Mouse (Mus musculus) forebrain, embryonic 14.5 days (tissue): ENCODE data around the gene Gm49601. TPM values are rescaled to one million over a fixed set of nuclear protein-coding genes. Genes with fewer than 3 reads are reported as not detected.
A peak's percentile ranks its signal among the peaks of the same experiment; 100 is the strongest.

Experiments
- ATAC-seq: fragments of 200-750 bp; cut with Nextera tagmentation; 2 replicates; pipeline ENCODE4 v1.8.0; 2017; ENCODE audit warnings: mild to moderate bottlenecking, moderate library complexity
- DNase-seq: peaks from one replicate; pipeline ENCODE4 v3.0.0-alpha.2; 2015; ENCODE audit warnings: low spot score
- H3K27ac ChIP-seq: fragments of 300-500 bp; sonication (generic); 2 replicates; pipeline ENCODE4 v1.5.1; 2014; ENCODE audit warnings: low read depth, mild to moderate bottlenecking, control low read depth, low read length, moderate library complexity
- H3K27me3 ChIP-seq: fragments of 300-500 bp; sonication (generic); replicated peaks from 2 replicates; pipeline ENCODE4 v1.6.1; 2014; ENCODE audit warnings: low read length, control low read depth, mixed read lengths; ENCODE audit not compliant: control insufficient read depth, insufficient read depth
- H3K36me3 ChIP-seq: fragments of 300-500 bp; sonication (generic); 2 replicates; pipeline ENCODE4 v1.6.1; 2014; ENCODE audit warnings: low read length, control low read depth; ENCODE audit not compliant: control insufficient read depth, insufficient read depth
- H3K4me1 ChIP-seq: fragments of 300-500 bp; sonication (generic); 2 replicates; pipeline ENCODE4 v1.6.1; 2014; ENCODE audit warnings: antibody characterized with exemption, low read length, control low read depth; ENCODE audit not compliant: control insufficient read depth, insufficient read depth
- H3K4me2 ChIP-seq: fragments of 300-500 bp; sonication (generic); 2 replicates; pipeline ENCODE4 v1.6.1; 2014; ENCODE audit warnings: mild to moderate bottlenecking, control low read depth, low read length
- H3K4me3 ChIP-seq: fragments of 300-500 bp; sonication (generic); 2 replicates; pipeline ENCODE4 v1.5.1; 2014; ENCODE audit warnings: low read depth, low read length, control low read depth
- H3K9ac ChIP-seq: fragments of 300-500 bp; sonication (generic); 2 replicates; pipeline ENCODE4 v1.6.1; 2014; ENCODE audit warnings: mild to moderate bottlenecking, low read length, control low read depth, moderate library complexity
- H3K9me3 ChIP-seq: fragments of 300-500 bp; sonication (generic); replicated peaks from 2 replicates; pipeline ENCODE4 v1.6.1; 2016; ENCODE audit warnings: low read length, control low read depth, mixed read lengths; ENCODE audit not compliant: control insufficient read depth
- WGBS: fragments of 180-500 bp; shearing (Covaris S2); extraction: QIAGEN DNeasy Blood & Tissue Kit; methylation state at CpG from one replicate; pipeline ENCODE4 v1.1.7; 2014; 5-methylcytosine and 5-hydroxymethylcytosine counted together
- polyA plus RNA-seq: library from polyadenylated mRNA; unstranded; fragments of >200 nt; fragmentation: Nextera tagmentation; extraction: Ambion mirVana; gene quantifications from 2 replicates; pipeline ENCODE4 v1.2.1, GENCODE M21; 2014

Gm49601 gene
- polyA plus RNA-seq, 1 experiment from 2014 or later: 5.7 TPM

DNA sequence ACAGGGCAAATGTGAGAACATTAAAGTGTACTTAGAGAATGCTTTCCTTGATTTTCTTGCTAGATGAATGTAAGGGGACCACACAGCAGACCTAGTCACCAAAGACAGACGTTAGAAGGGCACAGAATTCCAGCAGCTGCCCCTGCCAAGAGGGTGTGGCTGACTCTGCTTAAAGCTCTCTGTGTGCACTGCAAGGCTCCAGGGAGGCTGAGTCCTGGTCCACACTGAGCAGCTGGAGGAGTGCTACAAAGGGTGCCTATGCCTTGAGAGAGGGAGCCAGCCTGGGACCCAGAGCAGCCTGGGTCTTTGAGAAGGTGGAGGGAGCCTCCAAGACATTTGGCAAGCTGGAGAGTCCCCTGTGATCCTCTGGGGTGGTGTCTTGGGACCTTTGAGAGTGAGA is 7.1 kb upstream of the Gm49601 start:
- ATAC-seq (no peak), DNase-seq (no peak)
- Histone ChIP-seq H3K4me2 (no peak overlapping the region), H3K27me3 (no peaks in the 10 kb centered on the region), H3K36me3 (no peaks in the 10 kb centered on the region), H3K9me3 (no peaks in the 10 kb centered on the region), H3K9ac (no peak overlapping the region), H3K4me3 (no peak overlapping the region), H3K4me1 (peaks cover 6% of the 10 kb centered on the region), H3K27ac (no peak overlapping the region)
- WGBS: 13% methylated on average over 1 of the region's 1 CpGs

DNA sequence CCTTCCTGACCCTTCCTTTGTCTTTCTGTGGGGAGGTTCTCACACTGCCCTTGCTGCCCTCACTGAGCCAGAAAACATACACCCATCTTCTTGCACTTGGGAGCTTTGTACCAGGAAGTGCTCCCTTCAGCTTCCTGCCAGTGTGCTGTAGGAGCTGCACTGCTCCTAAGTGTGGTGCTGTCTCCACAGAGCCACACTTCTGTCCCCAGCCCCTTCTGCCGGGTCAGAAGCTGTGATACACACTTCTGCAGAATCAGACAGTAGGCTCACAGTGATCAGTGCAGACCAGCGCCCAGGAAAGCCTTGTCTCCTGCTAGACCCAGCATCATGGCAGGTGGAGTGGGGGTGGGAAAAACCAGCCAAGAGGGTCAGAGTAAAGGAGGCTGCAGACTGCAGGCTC is 6.6 kb upstream of the Gm49601 start:
- Histone ChIP-seq H3K4me1 (peaks cover 10% of the 10 kb centered on the region), H3K9ac (no peak overlapping the region), H3K4me2 (no peak overlapping the region), H3K9me3 (no peaks in the 10 kb centered on the region), H3K27me3 (no peaks in the 10 kb centered on the region), H3K27ac (no peak overlapping the region), H3K4me3 (no peak overlapping the region), H3K36me3 (no peaks in the 10 kb centered on the region)
- ATAC-seq (no peak), DNase-seq (no peak)
- WGBS: 64% methylated on average over 2 of the region's 2 CpGs

DNA sequence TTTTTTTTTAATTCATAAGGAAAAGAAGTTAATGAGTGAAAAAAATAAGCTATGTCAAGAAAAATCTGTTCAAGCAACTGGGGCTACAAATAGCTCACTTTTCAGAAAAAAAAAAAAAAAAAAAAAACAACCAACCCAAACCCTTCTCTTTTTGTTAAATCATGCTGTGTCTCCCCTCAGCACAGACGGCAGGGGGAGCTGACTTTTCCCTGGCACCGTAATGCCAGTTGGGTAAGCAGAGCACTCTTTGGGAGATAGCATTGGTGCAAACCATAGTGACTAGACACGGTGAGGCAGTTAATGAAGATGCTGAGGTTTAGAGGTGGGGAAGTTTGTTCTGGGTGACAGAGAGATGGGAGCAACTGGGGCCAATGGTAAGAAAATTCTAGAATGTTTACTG is 5.8 kb upstream of the Gm49601 start:
- Histone ChIP-seq H3K9ac (no peak overlapping the region), H3K27me3 (0 out of 2 replicates have a peak, but pooled peaks cover 3% of the 10 kb centered on the region), H3K9me3 (no peaks in the 10 kb centered on the region), H3K4me2 (no peak overlapping the region), H3K4me1 (peaks cover 17% of the 10 kb centered on the region), H3K27ac (no peak overlapping the region), H3K4me3 (no peak overlapping the region), H3K36me3 (no peaks in the 10 kb centered on the region)
- WGBS: 67% methylated on average over 3 of the region's 3 CpGs
- no peak for DNase-seq
- ATAC-seq: no peak

DNA sequence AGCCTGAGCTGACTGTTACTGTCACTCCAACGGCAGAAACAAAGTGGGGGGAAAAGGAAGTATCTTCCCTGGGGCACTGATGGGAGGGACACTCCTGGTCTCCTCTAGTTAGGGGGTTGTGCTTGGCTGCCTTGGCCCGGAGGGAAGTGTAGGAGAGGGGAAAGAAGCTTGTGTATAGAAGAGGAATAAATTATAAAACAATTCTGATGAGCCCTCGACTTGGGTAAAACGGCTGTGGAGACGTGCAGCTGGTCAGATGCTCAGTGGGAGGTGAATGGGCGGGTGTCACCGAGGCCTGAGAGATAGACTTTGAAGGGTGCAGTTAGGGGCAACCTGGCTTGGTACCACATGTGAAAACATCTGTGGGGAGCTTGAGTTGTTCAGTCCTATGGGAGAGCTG is 4.9 kb upstream of the Gm49601 start:
- 64% methylated on average over 7 of the region's 7 CpGs for WGBS
- DNase-seq: no peak
- Histone ChIP-seq H3K9ac (no peak overlapping the region), H3K4me3 (no peak overlapping the region), H3K4me1 (peaks cover 23% of the 10 kb centered on the region), H3K27ac (no peak overlapping the region), H3K9me3 (no peaks in the 10 kb centered on the region), H3K27me3 (0 out of 2 replicates have a peak, but pooled peaks cover 9% of the 10 kb centered on the region), H3K4me2 (no peak overlapping the region), H3K36me3 (no peaks in the 10 kb centered on the region)
- no peak for ATAC-seq

DNA sequence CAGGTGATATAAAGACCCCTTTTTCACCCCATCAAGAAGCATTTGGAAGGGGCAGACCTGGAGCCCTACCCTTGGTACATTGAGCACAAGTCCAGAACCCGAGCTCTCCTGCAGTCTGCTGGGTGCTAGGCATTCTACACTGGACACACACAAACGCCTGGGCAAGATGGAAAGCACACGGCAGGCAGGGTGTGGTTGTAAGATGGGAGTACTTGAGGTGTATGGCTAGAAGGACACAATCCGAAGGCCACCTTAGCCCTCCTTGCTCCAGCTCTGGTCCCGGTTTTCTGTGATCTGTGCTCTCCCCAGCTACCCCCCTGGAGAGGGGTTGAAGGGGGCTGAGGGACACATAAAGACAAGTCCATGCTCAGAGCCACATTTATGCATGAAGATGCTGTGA is 4.1 kb upstream of the Gm49601 start:
- Histone ChIP-seq H3K9ac (peak overlapping the region; percentile 98), H3K4me2 (peak overlapping the region; percentile 79), H3K4me1 (peaks cover 28% of the 10 kb centered on the region), H3K27me3 (peaks cover 17% of the 10 kb centered on the region), H3K36me3 (peaks cover 3% of the 10 kb centered on the region), H3K27ac (no peak overlapping the region), H3K4me3 (peak overlapping the region; percentile 84), H3K9me3 (no peaks in the 10 kb centered on the region)
- WGBS: 60% methylated on average over 5 of the region's 5 CpGs
- ATAC-seq: peak; percentile 4; the same call in 1 of the 2 replicates
- DNase-seq: no peak

DNA sequence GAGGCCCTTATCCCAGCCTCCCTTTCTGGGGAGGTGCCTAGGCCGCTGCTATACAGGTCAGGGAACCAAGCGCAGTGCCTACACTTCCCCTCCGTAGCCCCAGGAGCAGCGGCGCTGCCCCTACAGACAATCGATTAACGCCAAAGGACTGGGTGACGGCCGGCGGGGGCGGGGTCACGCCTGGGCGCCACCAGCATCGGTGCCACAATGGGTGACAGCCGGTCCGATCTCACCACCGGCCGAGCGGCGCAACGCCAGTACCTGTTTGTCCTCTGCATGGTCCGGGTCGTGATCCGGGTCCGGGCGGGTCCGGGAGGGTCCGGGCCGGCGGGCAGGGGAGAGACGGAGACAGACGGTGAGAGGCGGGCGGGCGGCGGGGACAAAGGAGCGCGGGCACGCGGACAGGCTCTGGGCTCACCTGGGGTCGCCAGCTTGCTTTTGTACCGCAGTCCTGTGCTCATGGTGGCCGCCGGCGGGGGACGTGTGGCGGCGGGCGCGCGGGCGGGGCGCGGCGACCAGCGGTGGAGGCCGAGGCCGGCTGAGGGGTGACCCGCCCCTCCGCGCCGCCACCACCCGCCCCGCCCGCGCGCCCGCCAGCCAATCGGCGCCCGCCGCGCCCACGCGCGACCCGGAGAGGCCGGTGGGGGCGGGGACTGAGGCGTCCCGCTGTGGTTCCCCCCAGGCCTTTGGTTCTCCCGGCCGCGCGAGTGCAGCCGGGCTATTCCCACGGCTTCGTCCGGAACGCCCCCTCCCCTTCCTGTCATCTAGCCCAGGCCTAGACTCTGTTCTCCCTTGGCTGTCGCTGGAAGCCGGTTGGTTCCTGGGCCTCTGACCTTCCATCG is 3.4 kb upstream of the Gm49601 start, which contains the start of gene Sept5:
TSS of gene Sept5 (minus strand) at position 565 of the 842 bp plus-strand sequence.
- peaks cover 10% of the 10 kb centered on the region for H3K36me3 ChIP-seq
- peak within 1 kb of the TSS; percentile 98 for H3K9ac ChIP-seq
- peaks cover 24% of the 10 kb centered on the region for H3K27me3 ChIP-seq
- under 1% methylated on average over 74 of the region's 93 CpGs for WGBS
- H3K4me1 ChIP-seq: peaks cover 28% of the 10 kb centered on the region
- H3K4me3 ChIP-seq: peak within 1 kb of the TSS; percentile 84
- no peaks in the 10 kb centered on the region for H3K9me3 ChIP-seq
- peak within 1 kb of the TSS; percentile 76 for H3K27ac ChIP-seq
- H3K4me2 ChIP-seq: peak within 1 kb of the TSS; percentile 79
- DNase-seq (peak; percentile 68), ATAC-seq (peak; percentile 63)

DNA sequence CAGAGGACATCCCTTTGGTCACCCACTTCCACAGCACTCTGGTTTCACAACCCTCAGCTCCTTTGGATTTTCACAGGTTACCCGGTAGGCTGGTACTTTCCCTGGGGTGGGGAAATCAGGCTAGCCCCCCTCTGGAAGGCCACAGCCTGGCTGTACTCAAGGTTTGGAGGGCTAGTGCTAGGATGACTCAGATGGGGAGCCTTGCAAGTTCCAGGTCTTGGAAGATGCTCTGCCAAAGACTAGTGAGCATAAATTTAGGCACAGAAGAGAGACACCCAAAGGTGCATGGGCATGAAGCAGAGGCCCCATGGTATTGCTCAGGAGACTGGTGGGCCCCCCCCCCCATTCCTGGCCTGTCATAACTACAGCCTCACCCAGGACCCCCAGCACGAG is 2.7 kb upstream of the Gm49601 start:
- WGBS: 20% methylated on average over 2 of the region's 2 CpGs
- ATAC-seq (no peak; the same call in none of the 2 replicates), DNase-seq (no peak)
- Histone ChIP-seq H3K9ac (peak overlapping the region; percentile 98), H3K4me1 (peaks cover 28% of the 10 kb centered on the region), H3K4me2 (peak overlapping the region; percentile 79), H3K36me3 (peaks cover 16% of the 10 kb centered on the region), H3K9me3 (no peaks in the 10 kb centered on the region), H3K4me3 (peak overlapping the region; percentile 84), H3K27ac (peak overlapping the region; percentile 76), H3K27me3 (peaks cover 31% of the 10 kb centered on the region)

DNA sequence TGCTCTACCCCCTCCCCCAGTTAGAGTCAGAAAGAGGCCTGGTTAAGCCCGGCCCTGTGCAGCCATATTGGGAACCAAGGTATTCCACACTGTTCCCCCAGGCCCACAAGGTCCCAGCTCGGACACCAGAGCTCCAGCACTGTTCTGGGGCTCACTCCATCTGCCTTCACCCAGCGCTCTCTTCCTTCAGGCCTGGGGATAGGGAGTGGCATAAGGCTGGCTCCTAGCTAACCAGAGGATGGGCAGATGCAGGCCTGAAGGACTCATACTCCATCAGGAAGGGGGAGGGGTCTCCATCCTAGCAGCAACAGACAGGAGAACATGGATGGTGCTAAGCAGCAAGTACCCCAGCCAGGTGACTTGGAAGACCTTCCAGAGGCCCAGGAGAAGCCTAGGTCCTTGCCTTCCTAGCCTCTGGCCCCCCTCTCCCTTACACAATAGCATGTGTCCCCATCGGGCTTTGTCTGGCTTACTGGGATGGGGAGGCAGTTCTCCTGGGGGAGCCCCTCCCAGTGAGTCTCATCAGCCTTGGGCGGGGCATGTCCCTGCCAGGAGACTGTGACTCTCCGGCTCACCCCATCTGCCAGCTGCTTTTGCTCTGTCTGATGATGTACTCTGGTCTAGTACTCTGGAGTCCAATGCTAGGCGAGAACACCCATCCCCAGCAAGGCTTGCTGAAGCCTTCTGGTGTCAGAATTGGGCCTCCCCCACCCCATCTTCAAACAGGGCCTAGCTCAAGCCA is 2.1 kb upstream of the Gm49601 start:
- ATAC-seq: 0 out of 2 replicates have a peak, but pooled peaks have one; percentile 7
- 59% methylated on average over 7 of the region's 7 CpGs for WGBS
- DNase-seq: no peak

More for the DNA sequence above, 2.1 kb upstream of the Gm49601 start:
- H3K4me2 ChIP-seq: peak overlapping the region; percentile 79
- H3K27ac ChIP-seq: peak overlapping the region; percentile 76
- H3K4me1 ChIP-seq: peaks cover 28% of the 10 kb centered on the region
- H3K9ac ChIP-seq: peak overlapping the region; percentile 98
- H3K36me3 ChIP-seq: peaks cover 22% of the 10 kb centered on the region
- H3K9me3 ChIP-seq: no peaks in the 10 kb centered on the region
- H3K27me3 ChIP-seq: peaks cover 36% of the 10 kb centered on the region
- peak overlapping the region; percentile 84 for H3K4me3 ChIP-seq
